Mouse (Mus musculus) mature B cell (primary cell): ENCODE results near the gene Olfr1242.

Experiments used
- in situ Hi-C: fragments of 300-500 bp; cut with MboI; formaldehyde crosslinking; loops from 2 replicates; pipeline ENCODE4 v1.14.3; 2019

Gene Olfr1242

GRCm38 (mm10) chr2:89498235-89498634 is at the start of gene Olfr1242:
Gene Olfr1242, minus strand, starts transcription at chr2:89498335.
- in situ Hi-C loops, result no loop called here

DNA sequence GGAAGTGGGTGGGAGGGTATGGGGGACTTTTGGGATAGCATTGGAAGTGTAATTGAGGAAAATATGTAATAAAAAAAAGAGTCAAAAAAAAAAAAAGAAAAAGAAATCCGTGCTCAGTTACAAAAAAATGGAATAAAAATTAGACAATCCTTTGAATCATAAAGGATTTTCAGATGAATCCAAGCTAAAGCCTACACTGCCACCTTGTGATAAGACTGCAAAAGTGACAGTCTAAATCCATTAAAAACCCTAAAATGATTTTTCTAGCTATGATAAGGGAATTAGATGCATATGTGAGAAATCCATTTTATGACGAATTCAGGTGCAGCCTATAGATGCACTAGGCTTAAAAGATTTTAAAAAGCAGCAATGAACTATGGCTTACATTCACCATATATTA is 46.4 kb upstream of the Olfr1242 start:
- in situ Hi-C loops, result no loop called here

DNA sequence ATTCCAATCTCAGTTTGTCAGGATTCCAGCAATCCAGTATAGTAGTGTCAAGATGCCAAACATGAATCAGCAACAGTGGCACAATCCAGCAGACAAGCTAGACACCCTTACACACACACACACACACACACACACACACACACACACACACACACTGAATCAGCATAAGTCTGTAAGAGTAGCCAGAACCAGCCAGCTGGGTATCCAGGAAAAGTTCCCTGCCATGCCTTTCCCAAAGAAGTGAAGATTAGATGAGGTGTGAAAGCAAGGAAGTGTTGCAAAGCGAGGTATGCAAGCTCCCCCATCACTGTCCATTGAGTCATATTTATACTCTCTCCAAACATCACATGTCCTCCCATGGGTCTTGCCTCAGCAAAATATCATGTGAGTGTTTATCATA is 41.8 kb upstream of the Olfr1242 start:
- in situ Hi-C loops, result no loop called here

DNA sequence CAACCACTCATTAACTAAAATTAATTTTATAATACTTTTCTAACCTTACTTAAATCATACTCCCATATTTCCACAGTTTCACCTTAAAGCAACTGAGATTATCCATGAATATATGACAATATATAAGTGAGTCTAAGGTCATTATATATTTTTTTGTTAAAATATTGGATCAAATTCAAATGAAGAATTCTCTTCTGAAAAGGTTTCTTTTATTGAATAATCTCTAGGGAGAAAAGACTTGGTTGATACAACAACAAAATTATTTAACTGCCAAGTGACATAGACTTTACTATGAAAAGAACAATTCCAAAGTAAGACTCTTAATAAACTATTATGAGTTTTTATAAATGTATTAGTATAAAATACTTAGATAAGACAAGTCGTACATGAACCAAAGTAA is 33.3 kb upstream of the Olfr1242 start, which contains the start of gene Olfr1243:
Gene Olfr1243 (minus strand): TSS at position 101 of the 400 bp plus-strand sequence.
- in situ Hi-C loops, result no loop called here

GRCm38 (mm10) chr2:89487026-89487425 is 11.1 kb downstream of the Olfr1242 start, which contains the start of gene Olfr1241:
Gene Olfr1241, minus strand, starts transcription at chr2:89487126.
- in situ Hi-C loops, result no loop called here

- in situ Hi-C loops, result no loop called here
These were observed 55.2 kb downstream of the Olfr1242 start, which contains the start of gene Olfr1240 for GRCm38 (mm10) chr2:89442900-89443299. Gene Olfr1240, minus strand, starts transcription at chr2:89443000.
